Mouse (Mus musculus) T-helper 1 cell (primary cell): ENCODE data around the gene Mei1.

Experiments
- in situ Hi-C: fragments of 300-600 bp; cut with MboI, MseI; formaldehyde crosslinking; loops from one replicate; pipeline ENCODE4 v1.15.1; 2025; ENCODE audit warnings: high pct_unique_total_duplicates

The Mei1 gene

GRCm38 (mm10) chr15:82069898-82070297 lies at the start of gene Mei1:
Gene Mei1, plus strand, starts transcription at chr15:82069996.
- in situ Hi-C loops: loop anchor here (10.0 kb wide), 1 partner anchor 165 kb away; no protein-coding TSS in a partner anchor

DNA sequence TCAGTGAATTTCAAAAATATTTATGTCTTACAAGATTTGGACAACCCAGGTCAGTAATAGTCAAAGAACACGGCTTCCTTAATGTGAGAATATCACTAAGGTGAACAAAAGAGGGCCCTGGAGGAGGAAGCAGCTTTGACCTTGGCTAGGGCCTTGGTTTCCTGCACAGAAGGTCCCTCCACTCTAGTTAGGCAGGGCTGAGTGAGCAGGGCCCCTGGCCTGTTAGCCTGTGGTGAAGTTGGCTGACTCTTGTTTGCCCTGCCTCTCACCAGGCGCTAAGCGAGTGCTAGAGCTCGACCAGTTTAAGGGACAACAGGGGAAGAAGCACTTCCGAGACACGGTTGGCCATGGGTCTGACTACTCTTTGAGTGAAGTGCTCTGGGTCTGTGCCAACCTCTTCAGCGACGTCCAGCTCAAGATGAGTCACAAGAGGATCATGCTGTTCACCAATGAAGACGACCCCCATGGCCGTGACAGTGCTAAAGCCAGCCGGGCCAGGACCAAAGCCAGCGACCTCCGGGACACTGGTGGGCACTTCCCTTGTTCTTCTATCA lies 47.2 kb upstream of the Mei1 start:
- in situ Hi-C loops: no loop called here

- in situ Hi-C loops: no loop called here
These were observed 45.7 kb upstream of the Mei1 start for GRCm38 (mm10) chr15:82023965-82024635.

DNA sequence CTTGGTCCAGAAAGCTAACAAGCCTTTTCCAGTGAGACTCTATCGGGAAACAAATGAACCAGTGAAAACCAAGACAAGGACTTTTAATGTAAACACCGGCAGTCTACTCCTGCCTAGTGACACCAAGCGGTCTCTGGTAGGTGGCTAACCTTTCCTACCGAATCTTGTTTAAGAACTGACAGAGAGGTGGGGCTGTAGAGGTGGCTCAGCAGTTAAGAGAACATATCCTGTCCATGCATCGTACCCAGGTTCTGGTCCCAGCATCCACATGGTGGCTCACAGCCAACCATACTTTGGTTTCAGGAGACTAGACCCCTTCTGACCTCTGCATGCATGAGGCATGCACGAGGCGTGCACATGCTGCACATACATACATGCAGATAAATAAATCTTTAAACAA lies 42.5 kb upstream of the Mei1 start:
- in situ Hi-C loops: loop anchor here (5.0 kb wide), 1 partner anchor 65 kb away; the partner anchor contains the start of gene Pmm1

DNA sequence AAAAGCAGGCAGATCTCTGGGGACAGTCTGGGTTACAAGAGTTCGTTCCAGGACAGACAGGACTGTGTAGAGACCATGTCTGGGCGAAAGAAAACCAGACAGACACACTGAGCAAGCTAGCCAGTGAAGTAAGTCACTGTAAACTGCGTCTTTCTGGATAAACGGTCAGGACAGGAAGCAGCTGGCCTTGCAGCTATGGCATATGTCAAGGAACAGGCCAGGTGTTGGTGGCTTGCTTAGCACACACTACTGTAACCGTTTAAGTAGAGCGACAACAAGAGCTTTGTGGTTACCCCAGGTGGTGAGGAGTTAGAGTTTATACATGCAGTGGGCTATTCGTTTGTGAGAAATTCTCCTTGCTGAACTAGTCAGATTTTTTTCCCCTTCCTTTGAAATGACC lies 42.1 kb upstream of the Mei1 start:
- in situ Hi-C loops: loop anchor here (5.0 kb wide), 1 partner anchor 65 kb away; the partner anchor contains the start of gene Pmm1

DNA sequence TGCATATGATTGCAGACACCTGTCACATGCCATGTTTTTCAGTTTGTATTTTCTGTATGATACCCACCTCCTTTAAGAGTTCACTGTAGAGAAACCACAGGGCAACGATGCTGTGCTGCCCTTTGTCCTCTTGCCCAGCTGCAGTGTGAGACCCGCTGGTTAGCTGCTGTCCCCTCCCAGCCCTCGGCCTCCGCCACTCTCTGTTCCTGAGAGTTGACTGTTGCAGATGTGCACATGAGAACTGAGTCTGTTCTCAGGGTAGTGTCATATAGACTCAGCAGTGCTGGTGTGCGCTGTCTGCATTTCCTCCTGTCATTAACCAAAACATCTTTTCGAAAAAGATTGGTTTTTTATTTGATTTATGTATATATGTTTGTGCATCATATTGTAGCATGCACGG lies 37.4 kb upstream of the Mei1 start:
- in situ Hi-C loops: no loop called here

GRCm38 (mm10) chr15:82033762-82034161 lies 36.0 kb upstream of the Mei1 start, which contains the start of gene Desi1:
Gene Desi1, minus strand, starts transcription at chr15:82033862.
- in situ Hi-C loops: no loop called here

- in situ Hi-C loops: no loop called here
These were observed 33.7 kb upstream of the Mei1 start for GRCm38 (mm10) chr15:82035904-82036689.

DNA sequence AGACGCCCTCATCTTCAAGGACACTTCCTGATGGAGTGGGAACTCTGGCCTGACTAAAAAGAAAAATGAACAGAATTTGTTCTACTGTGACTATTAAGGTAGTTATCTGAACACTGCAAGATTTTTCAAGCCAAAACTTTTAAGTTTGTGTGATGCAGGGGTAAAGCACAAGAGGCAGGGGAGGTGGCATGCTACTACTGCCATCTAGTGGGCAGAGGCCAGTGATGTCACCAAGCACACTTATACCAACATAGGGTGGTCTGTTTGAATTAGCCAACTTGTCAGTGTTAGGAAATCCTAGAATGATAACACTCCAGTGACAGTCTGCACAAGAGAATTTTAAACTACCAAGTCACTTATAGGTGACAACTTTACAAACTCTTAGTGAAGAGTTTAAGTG lies 29.1 kb upstream of the Mei1 start:
- in situ Hi-C loops: no loop called here

GRCm38 (mm10) chr15:82044166-82044784 lies 25.5 kb upstream of the Mei1 start:
- in situ Hi-C loops: no loop called here

- in situ Hi-C loops: no loop called here
These were observed 23.4 kb upstream of the Mei1 start for GRCm38 (mm10) chr15:82046246-82046891.

DNA sequence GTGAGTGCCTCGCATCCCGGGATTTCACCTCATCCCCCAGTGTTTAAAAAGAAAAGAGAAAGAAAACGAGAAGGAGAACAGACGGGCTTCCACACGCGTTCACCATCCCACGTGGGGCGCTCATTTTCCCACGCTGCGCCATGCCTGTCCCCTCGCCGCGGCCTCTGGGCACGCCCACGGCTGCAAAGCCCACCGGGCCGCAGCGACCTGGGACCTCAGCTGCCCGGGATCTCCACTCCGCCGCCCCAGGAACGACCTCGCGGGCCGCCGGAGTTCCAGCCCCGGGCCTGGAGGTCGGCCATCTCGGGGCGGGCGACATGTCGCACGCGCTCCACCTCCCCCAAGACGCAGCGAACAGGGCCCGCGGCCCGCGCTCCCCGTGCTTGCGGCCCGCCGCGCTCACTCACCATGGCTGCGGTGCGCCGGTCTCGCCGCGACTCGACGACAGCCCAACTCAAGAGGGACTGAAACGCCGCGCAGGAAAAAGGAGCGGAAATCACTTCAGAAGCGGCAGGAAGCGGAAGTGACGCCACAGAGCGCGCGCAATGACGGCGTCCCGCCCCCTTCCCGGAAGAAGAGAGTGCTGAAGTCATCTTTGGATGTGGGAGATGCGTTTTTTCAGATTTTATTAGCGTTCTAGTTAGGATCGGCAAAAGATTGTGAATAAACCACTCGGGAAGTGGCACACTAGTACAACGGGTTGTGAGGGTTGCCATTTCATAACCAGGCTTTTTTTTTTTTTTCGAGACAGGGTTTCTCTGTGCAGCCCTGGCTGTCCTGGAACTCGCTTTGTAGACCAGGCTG lies 22.5 kb upstream of the Mei1 start, which contains the start of gene Snu13:
Gene Snu13 (minus strand): TSS at position 519 of the 804 bp plus-strand sequence.
- in situ Hi-C loops: no loop called here

- in situ Hi-C loops: no loop called here
These were observed 17.3 kb upstream of the Mei1 start for GRCm38 (mm10) chr15:82052544-82052943.

DNA sequence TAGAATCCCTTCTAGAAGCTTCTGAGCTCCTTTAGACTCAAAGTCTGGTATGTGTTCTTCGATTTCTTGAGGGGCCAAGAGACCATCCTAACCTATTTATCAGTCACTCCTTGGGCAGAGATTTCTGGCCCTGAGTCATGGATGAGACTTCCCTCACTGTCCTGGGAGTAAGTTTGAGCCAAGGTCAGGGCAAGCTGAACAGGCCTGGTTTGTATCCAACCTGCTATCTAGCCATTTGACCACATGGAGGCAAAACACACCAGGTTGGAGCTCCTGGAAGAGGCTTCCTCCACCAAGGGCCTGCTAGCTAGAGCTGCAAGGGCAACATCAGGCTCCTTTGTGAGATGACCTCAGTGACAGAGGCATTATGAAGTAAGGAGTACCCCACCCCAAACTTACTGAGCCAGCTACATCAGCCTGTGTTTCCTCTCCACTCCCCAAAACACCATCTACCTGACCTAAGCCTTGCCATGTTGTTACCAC lies 11.0 kb upstream of the Mei1 start, which contains the start of gene 4930407I10Rik:
Gene 4930407I10Rik (plus strand): TSS at position 433 of the 483 bp plus-strand sequence.
- in situ Hi-C loops: no loop called here

DNA sequence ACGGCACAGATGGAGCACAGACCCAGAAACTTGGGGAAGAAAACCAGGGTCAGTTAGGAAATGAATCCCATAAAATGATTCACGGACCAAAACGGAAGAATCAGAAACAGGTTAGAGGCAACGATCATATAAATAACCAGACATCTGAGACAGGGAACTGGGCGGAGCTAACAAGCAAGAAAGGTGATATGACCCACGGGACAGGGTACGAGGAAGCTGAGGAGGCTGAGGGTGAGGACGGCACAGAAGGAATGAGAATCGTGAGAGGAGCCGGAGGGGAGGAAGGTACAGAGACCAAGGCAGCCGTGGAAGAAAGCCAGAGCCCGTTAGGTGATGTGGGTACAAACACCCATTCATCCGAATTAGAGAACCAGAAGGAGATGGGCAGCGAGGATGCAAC lies 5.9 kb upstream of the Mei1 start:
- in situ Hi-C loops: loop anchor here (10.0 kb wide), 1 partner anchor 171 kb away; no protein-coding TSS in a partner anchor

- in situ Hi-C loops: loop anchor here (10.0 kb wide), 1 partner anchor 169 kb away; no protein-coding TSS in a partner anchor
These were observed 4.3 kb upstream of the Mei1 start for GRCm38 (mm10) chr15:82065511-82065910.

GRCm38 (mm10) chr15:82071816-82072469 lies 2.1 kb downstream of the Mei1 start:
- in situ Hi-C loops: no loop called here

GRCm38 (mm10) chr15:82073490-82073889 lies 3.7 kb downstream of the Mei1 start:
- in situ Hi-C loops: no loop called here

DNA sequence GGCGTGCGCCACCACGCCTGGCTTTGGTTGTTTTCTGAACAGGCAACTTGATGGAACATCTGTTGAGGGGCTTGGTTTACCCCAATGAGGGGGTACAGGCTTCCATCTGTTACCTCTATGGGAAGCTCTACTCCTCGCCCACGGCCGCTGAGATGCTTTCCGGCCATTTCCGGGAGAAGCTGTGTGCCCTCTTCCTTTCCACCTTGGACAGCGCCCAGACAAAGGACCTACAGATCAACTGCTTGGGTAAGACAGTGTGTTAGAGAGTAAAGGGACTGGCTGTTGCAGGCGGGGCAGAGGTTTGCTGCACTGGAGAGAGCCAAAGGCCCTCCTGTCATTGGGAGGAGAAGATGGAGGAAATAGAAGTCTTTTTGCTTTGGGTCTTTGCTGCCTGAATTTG lies 10.1 kb downstream of the Mei1 start:
- in situ Hi-C loops: no loop called here

DNA sequence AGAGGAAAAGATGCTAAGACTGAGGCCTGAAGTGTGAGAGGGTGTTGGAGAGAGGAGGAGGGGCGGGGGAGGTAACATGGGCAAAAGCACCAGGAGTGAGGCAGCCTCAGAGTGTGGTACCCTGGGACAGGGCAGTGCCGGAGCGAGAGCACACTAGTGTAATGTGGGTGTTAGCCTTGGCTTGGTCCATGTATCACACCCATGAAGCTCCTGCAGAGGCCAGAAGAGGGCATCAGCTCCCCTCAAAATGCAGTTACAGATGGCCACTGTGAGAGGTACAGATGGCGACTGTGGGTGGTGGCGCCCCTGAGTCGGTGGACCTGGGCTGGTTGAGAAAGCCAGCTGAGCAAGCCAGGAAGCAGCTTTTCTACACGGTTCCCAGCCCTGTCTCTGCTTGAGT lies 11.4 kb downstream of the Mei1 start:
- in situ Hi-C loops: no loop called here
